Mouse (Mus musculus) layer of hippocampus, postnatal 14 days (tissue): ENCODE data around the gene Akap1. TPM values are rescaled to one million over a fixed set of nuclear protein-coding genes. Genes with fewer than 3 reads are reported as not detected.

Experiments
- DNase-seq, 2 experiments: peaks; one replicate each; pipeline ENCODE4 v3.0.0; 2021 to 2022; ENCODE audit warnings: low spot score in 2 of 2, mixed read lengths in 1 of 2
- total RNA-seq, 2 experiments: library from RNA; stranded (reverse); gene quantifications; 2 replicates each; pipeline ENCODE4 v1.2.3; 2021

Akap1 gene
- total RNA-seq, 2 experiments from 2014 or later: 38.9 to 39.8 TPM

DNA sequence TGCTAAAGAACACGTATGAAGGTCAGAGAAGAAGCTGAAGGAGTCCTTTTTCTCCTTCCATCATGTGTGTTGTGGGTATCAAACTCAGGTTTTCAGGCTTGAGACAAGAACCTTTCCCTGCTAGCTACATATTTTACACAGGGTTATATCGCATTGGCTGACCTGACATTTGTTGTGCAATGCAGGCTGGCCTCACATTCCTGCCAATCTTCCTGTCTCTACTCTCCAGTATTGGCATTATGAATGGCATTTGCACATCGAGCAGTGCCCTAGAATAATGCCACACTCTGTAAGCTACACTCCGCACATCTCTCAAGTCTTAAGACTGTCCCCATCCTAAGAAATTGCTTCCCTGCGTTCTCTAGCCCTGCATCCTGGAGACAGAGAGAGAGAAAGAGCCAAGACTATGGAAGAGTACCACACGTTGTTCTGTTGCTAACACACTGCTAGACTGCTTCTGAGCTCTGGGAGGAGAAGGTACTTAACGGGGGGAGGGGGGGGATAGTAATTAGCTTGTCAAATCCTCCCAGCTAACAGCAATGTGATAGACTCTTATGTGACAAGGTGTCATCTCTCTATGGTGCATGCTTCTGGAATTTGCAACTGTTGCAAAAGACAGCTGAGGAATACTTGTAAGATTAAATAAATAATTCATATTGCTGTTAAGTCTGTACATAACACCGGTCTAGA is 20.1 kb upstream of the Akap1 start:
- no peak for DNase-seq

GRCm38 (mm10) chr11:88878011-88878410 is 13.6 kb upstream of the Akap1 start:
- DNase-seq: no peak

DNA sequence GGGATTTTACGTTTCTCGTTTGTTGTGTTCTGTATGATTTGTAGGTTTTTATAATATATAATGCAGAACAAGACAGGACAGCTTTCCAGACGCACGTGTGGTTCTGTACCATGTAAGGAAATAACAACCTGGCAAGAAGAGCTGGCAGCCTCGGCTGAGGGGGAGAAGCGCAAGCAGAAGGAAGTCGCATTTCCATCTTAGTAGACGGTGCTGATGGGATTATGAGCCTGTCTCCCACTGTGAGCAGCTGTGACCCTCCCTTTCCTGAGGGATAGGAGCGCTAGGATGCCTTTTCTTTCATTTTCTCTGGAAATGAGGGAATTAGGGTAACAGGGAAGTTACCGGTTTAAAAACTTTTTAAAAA is 9.3 kb upstream of the Akap1 start:
- no peak for DNase-seq

DNA sequence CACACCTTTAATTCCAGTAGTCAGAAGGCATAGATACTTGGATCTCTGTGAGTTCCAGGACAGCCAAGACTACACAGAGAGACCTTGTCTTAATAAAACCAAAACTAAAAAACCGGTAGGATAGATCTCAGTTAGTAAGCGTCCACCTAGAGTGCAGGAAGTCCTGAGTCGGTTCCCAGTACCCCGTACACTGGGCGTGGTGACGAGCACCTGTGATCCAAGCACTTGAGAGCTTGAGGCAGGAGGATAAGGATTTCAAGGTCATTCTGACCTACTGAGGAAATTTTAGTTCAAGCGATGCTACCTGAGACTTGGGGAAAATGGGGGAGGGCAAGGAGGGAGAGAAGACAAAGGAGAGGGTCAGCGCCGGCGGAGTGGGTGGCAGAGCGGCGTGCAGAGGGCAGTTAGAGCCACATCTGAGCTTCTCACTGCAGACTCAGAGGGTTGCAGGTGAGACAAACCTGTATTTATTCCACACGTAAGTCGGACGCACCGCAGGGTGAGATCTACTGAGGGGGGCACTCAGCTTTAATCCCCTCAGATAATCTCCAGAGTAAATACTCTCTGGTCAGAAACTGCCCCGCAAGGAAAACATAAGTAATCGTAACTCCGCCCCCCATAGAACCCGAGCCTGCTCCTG is 8.8 kb upstream of the Akap1 start:
- DNase-seq: no peak

- DNase-seq: no peak
Measured at GRCm38 (mm10) chr11:88869443-88869842, 5.1 kb upstream of the Akap1 start.

- DNase-seq: peak in 1 of 2 experiments; percentile 28
Measured at GRCm38 (mm10) chr11:88863904-88864457, 405 bp downstream of the Akap1 start.

- DNase-seq: no peak
Measured at GRCm38 (mm10) chr11:88863071-88863903, 1.1 kb downstream of the Akap1 start.

- no peak for DNase-seq
Measured at GRCm38 (mm10) chr11:88862355-88862754, 2.0 kb downstream of the Akap1 start.

DNA sequence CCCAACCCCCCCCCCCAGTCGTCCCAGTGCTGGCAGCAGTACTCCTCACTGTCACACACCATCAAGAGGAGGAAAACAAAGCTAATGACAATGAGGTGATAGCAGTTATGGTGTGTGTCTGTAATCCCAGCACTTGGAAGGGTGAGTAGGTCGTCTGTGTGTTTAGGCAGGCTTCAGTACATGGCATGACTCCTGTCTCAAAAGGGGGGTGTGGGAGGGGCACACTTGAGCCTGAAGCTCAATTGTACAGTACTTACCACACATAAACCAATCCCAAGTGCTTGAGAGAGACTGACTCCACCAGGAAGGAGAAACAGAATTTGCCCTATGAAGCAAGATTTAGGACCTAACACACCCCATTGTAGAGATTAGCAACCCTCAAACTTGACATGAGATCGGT is 3.3 kb downstream of the Akap1 start:
- no peak for DNase-seq

- DNase-seq: no peak
Measured at GRCm38 (mm10) chr11:88860641-88861040, 3.7 kb downstream of the Akap1 start.

- no peak for DNase-seq
Measured at GRCm38 (mm10) chr11:88857311-88858005, 6.9 kb downstream of the Akap1 start.

- no peak for DNase-seq
Measured at GRCm38 (mm10) chr11:88856383-88856782, 8.0 kb downstream of the Akap1 start.

DNA sequence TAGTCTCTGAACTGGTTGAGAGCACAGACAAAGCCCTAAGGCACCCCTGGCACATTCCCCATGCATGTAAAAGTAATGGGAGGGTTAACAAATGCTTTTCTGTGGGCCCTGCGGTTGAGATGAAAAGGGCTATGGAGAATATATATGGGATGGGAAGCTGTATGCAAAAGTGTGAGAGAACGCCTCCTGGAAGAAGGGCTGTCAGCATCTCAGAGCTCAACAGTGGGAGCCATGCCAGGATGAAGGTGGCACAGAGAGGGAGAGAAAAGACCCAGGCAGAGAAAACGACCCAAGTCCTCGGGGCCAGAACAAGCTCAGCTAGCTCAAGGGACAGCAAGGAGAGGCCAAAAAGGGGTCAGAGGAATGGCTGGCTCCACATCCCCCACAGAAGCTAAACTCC is 8.6 kb downstream of the Akap1 start:
- no peak for DNase-seq

GRCm38 (mm10) chr11:88853588-88853987 is 10.8 kb downstream of the Akap1 start:
- DNase-seq: no peak

DNA sequence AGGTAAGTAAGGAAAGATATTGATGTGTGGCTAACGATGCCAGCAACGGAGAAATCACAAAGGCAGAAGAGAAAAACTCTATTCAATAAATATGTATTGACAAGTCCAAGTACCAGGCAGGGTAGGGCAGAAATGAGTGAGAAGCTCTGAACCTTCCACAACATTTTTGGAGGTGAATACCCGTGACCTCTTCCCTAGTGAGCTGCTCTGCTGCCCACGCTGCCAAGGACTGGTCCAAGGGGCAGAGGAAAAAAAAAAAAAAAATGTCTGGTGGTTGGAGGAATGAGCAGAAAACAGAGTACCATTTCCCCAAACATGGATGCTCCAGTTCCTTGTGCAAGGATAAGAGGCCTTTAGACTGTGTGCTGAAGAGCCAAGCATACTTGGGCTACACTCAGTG is 11.6 kb downstream of the Akap1 start:
- no peak for DNase-seq

GRCm38 (mm10) chr11:88851049-88851825 is 13.1 kb downstream of the Akap1 start:
- no peak for DNase-seq

GRCm38 (mm10) chr11:88849732-88850131 is 14.7 kb downstream of the Akap1 start:
- DNase-seq: no peak

GRCm38 (mm10) chr11:88849284-88849683 is 15.1 kb downstream of the Akap1 start:
- DNase-seq: no peak

GRCm38 (mm10) chr11:88848590-88848989 is 15.8 kb downstream of the Akap1 start:
- peak; percentile 24 to 49 for DNase-seq

- DNase-seq: no peak
Measured at GRCm38 (mm10) chr11:88847281-88848006, 16.9 kb downstream of the Akap1 start.
